Mouse (Mus musculus) T-helper 2 cell (primary cell): ENCODE measurements around the gene Chfr.

Experiments used
- in situ Hi-C: fragments of 300-600 bp; cut with MboI, MseI; formaldehyde crosslinking; loops from one replicate; pipeline ENCODE4 v1.15.1; 2025; ENCODE audit warnings: high pct_unique_total_duplicates

Gene Chfr

DNA sequence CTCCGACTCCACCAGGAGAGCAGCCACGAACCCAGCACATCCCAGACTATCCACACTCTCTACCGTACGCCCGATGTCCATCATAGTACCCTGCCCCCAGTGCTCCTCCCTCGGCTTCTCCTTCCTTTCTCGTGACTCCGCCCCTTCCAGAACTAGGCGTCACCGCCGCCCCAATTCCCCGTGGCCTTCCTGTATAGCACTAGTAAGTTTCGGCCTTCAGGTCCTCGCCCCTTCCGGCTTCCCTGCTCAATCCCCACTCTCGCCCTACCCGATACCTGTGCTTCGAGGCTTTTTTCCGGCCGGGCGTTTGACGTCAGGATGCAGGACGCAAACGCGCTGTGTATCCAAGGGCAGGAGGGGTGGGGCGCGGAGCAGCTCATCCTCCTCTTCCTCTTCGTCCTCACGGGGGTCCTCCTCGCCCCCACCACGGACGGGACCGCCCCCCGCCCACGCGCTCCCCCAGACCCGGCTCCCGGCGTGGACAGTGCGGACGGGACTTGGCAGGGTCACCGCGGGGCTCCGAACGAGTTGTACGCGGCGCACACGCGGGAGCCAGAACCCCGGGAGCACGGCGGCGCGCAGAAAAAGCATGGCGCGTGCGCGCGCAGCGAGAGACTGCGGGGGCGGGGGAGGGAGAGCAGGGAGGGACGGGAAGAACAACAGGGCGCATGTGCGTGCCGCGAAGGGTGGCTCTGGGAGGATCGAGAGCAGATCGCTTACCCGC, 27.9 kb upstream of the Chfr start, which contains the start of gene Gtpbp6:
Gtpbp6 (minus strand) TSS at position 617 of the 724 bp plus-strand sequence.
- in situ Hi-C loops, result loop anchor here (25.0 kb wide), 1 partner anchor 1645 kb away; the partner anchor contains the start of gene Pcgf3

- in situ Hi-C loops, result loop anchor here (25.0 kb wide), 1 partner anchor 1646 kb away; the partner anchor contains the start of gene Pcgf3
Measured at GRCm38 (mm10) chr5:110108305-110108628, 27.4 kb upstream of the Chfr start.

- in situ Hi-C loops, result loop anchor here (25.0 kb wide), 1 partner anchor 1648 kb away; the partner anchor contains the start of gene Pcgf3
Measured at GRCm38 (mm10) chr5:110109991-110110441, 25.6 kb upstream of the Chfr start, which contains the start of gene Zfp605. Gene Zfp605 (plus strand): TSS chr5:110110092.

GRCm38 (mm10) chr5:110122380-110122779, 13.3 kb upstream of the Chfr start:
- in situ Hi-C loops, result loop anchor here (25.0 kb wide), 1 partner anchor 1660 kb away; the partner anchor contains the start of gene Pcgf3

GRCm38 (mm10) chr5:110136087-110136464, 434 bp downstream of the Chfr start:
- in situ Hi-C loops, result no loop called here

DNA sequence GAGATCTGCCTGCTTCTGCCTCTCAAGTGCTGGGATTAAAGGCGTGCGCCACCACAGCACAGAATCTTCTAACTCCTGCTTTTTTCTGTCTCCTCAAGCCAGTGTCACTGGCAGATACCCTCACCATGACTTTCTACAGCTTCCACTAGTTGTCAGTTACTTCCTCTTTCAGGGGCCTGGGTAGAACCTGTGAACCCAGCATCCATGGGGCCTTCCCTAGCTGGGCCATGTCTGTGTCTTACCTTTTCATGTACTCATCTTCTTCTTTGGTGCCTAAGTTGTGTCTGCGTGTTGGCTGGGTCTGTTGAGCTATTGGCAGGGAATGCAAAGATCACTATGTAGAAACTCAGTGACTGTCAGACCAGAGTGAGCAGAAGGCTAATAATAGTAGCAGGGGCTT, 2.2 kb downstream of the Chfr start:
- in situ Hi-C loops, result no loop called here

DNA sequence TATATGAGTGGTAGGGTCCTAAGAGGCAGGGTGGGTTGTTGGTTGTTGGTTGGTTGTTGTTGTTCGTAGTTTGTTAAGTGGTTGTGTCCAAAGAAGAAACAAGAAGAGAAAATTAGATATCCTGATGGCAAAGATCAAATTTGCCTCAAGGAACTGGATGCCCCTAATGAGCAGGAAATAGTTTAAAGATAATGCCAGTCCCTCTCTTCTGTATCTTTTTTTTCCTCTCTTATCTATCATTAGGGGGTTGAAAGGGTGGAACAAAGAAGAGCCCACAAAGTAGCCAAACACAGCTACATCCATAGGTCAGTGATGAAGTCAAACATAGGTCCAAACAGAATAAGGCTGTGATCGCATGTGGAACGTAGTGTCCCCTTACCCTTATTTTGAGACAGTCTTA, 3.7 kb downstream of the Chfr start:
- in situ Hi-C loops, result no loop called here

DNA sequence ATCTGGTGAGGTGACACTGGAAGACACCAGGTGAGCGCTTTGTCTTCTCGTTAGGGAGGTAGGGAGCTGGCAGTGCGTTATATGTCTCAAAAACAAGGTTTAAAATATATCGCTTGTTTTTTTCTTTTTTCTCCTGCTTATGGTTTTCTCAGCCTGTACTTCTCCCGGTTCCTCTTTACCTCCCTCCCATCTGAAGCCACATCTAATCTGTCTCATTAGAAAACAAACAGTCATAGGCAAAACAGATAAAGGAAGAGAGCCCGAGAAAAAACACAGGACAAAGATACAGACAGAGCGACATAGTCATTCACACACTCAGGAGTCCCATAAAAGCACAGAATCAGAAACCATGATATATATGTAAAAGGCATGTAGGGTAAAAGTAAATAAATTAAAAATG, 4.8 kb downstream of the Chfr start:
- in situ Hi-C loops, result no loop called here

DNA sequence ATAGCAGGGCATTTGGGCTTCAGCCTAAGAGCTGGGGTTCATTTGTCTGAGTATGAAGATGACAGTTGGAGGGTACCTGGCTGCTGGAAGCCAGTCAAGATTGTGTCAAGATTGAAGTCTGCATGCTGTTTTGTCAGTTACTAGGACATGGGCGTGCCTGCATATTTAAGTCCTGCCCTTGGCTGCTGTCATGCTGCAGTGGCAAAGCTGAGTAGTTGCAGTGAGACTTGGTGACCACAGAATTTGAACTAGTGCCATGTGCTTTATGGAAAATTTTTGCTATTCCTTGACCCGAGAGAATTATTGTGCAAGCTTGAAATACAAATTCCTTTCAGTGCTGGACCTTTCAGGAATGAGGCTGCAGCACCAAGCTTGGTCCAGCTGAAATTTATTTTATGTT, 6.7 kb downstream of the Chfr start:
- in situ Hi-C loops, result no loop called here

- in situ Hi-C loops, result no loop called here
Measured at GRCm38 (mm10) chr5:110143007-110143406, 7.4 kb downstream of the Chfr start.

GRCm38 (mm10) chr5:110169374-110169773, 33.7 kb downstream of the Chfr start:
- in situ Hi-C loops, result no loop called here

DNA sequence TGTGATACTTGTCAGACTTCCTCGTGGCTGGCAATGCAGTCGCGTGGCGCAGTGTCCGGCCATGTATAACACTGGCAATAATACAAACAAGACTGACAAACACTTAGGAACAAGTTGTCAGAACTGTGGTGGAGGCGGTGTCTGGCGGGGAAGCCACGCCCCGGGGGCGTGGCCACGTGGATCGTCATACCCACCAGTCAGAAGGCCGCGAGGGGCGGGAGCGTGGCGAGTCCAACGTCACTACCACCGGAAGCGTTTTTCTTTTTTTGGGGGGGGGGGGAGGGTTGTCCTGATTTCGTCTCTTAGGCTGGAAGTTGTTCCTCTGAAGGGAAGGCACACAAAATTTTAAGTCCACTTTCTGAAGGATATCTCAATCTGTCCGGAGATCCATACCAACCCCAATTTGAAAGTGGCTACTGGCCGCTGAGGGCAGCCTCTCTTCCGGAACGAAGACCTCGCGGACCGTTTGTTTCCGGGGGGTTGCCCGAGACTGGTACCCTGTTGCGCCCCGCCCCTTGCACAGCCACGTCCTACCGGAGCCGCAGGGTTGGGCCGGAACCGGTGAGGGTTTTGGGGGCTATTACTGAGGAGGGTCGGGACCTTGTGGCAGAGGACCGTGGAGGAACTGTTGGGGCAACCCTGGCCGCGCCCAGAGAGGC, 40.8 kb downstream of the Chfr start, which contains the start of gene Golga3:
Golga3 (plus strand) TSS at position 340 of the 659 bp plus-strand sequence.
- in situ Hi-C loops, result loop anchor here (5.0 kb wide), 1 partner anchor 56 kb away; the partner anchor contains the start of gene Ankle2

GRCm38 (mm10) chr5:110177021-110177420, 41.4 kb downstream of the Chfr start:
- in situ Hi-C loops, result loop anchor here (5.0 kb wide), 1 partner anchor 55 kb away; the partner anchor contains the start of gene Ankle2

GRCm38 (mm10) chr5:110178628-110179027, 43.0 kb downstream of the Chfr start:
- in situ Hi-C loops, result loop anchor here (5.0 kb wide), 1 partner anchor 54 kb away; the partner anchor contains the start of gene Ankle2

DNA sequence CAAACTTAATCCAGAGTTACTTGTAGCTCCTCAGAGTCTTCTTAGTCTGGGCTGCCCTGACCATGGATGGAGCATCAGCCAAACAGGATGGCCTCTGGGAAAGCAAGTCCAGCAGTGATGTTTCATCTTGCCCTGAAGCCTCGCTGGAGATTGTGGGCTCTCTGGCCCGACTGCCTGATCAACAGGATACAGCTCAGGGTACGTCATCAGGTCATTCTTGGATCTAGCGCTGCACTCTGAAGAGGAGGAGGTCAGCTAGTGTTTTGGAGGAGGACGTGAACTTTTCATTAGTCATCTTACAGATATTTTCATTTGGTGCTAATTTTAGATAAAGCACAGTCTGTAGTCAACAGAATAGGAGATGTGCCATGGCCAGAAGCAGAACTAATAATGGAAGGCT, 46.1 kb downstream of the Chfr start:
- in situ Hi-C loops, result no loop called here

DNA sequence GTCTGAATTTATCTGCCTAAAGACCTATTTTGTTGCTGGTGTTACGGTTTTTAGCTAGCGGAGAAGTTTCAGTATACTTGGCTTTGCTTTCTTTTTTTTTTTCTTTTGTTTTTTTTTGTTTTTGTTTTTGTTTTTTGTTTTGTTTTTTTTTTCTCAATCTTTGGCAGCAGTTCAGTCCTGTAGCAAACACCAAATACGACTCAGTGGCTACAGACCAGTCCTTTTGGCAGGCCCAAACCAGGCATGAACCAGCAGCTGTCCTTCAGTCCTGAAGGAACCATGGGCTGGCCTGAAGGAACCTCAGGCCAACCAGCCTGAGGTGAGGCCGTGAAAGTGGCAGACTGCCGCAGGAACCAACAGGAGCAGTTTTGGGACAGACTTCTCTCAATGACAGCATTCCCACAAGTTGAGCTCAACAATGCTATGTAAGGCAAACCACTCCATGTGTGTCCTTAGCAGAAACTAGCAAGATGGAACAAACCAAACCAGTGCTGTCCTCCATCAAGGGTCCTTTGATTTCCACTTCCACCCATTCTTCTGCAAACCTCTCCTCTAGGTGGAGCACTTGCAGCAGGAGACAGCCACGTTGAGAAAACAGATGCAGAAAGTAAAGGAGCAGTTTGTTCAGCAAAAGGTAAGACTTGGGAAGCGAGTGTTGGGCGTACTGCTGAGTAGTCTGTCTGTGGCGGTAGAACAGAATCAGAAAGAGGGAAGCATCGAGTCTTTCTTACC, 67.7 kb downstream of the Chfr start:
- in situ Hi-C loops, result no loop called here

DNA sequence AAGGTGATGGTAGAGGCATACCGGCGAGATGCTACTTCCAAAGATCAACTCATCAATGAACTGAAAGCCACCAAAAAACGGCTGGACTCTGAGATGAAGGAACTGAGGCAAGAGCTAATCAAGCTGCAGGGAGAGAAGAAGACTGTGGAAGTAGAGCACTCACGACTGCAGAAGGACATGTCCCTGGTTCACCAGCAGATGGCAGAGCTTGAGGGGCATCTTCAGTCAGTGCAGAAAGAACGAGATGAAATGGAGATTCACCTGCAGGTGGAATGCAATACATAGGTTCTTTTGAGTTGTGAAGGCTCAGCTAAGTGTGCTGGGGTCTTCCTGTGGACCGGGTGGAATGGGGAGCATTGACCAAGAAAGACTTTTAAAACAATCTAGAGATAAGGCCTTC, 69.1 kb downstream of the Chfr start:
- in situ Hi-C loops, result no loop called here

DNA sequence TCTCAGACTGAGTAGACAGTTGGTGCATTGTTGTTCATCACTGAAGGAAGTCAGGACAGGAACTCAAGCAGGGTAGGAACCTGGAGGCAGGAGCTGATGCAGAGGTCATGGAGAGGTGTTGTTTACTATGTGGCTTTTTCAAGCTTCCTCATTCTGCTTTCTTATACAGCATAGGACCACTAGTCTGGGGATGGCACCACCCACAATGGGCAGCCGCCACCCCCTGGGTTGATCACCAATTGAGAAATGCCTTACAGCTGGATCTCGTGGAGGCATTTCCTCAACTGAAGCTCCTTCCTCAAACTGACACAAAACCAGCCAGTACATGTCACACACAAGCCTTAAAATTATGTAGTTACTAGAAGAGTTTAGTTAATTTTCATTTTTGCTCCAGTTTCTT, 75.7 kb downstream of the Chfr start:
- in situ Hi-C loops, result no loop called here

GRCm38 (mm10) chr5:110216780-110217179, 81.1 kb downstream of the Chfr start:
- in situ Hi-C loops, result no loop called here

GRCm38 (mm10) chr5:110220331-110220730, 84.7 kb downstream of the Chfr start:
- in situ Hi-C loops, result no loop called here
